Mouse (Mus musculus) liver, adult (tissue): ENCODE results near the gene Krt2.

ENCODE experiments used
- GATA4 ChIP-seq: IDR thresholded peaks from 2 replicates; pipeline ENCODE4 v1.6.1; 2014; ENCODE audit warnings: mild to moderate bottlenecking, low read length; ENCODE audit not compliant: insufficient replicate concordance

The Krt2 gene

DNA sequence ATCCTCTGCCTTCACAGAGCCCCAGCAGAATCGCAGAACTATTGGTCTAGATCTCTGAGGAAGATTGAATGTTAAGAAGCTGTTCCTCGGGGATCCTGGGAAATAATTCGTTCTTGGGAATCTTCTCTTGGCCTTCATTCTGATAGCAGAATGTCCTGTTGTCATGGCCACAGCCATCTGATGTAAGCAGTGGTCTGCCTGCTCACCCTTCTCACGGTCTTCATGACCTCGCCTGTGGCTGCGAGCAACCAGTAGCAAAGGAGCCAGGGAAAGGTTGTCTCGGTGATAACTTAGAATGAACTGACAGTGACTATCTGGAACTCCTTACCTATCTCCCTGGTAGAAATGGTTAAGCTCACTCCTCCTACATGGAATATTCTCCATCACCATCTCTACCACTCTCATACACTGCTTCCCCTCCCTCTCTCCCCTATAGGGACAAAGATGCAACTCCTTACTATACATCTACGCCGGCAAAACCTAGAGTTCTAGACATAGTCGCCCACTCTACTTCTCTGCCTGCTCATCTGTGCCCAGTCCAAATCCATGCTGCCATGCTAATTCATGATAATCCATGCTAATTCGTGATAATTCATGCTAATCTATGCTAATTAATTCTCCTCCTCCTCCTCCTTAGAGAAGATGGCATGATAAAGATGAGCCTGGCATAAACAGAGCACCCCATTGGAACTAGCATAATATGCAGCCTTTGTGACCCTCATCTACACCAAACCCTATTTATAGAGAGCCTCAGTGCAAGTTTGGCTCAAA lies 14.7 kb downstream of the Krt2 start:
- no peak for TF ChIP-seq GATA4

GRCm38 (mm10) chr15:101802296-101802835 lies 15.6 kb downstream of the Krt2 start, which contains the start of gene Krt73:
Gene Krt73, minus strand, starts transcription at chr15:101802346.
- TF ChIP-seq GATA4, result no peak

DNA sequence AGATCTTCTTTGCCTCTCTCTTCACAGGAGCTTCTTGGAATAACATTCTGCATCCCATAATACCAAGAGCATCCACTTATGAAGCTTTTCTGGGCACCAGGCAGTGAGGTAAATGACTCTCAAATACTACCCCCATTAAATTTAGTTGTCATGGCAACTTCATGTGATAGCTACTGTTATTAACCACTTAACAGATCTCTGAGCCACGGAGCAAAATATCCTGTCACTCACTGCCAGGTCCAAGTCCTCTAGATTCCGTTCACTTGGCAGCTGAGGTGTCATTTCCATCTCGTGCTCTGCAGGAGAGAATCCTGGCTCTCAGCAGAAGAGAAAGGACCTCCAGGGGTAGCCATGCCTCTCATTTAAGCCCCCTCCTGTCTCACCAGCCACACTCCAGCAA lies 27.1 kb downstream of the Krt2 start:
- TF ChIP-seq GATA4, result no peak

DNA sequence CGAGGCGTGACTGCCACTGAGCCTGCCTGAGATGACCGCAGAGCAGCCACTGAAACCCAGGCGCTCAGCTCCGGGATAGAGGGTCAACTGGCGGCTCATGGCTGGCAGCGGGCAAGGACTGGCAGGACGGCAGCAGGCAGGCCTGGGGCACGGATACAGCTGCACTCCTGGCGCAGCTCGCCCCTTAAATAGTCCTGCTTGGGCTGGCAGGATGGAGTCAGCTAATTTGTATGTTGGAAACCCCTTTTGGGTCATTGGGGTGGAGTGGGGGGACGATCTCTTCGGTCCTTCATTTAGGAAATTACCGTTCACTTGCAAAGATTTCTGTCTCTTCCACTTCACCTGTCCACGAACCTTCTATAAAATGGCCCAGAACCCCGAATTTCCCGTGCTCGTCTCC lies 31.6 kb downstream of the Krt2 start, which contains the start of gene Krt72:
Gene Krt72, minus strand, starts transcription at position 101 of the 400 bp plus-strand sequence.
- TF ChIP-seq GATA4, result no peak

- TF ChIP-seq GATA4, result no peak
Observed at GRCm38 (mm10) chr15:101773420-101773819, 44.5 kb downstream of the Krt2 start.

DNA sequence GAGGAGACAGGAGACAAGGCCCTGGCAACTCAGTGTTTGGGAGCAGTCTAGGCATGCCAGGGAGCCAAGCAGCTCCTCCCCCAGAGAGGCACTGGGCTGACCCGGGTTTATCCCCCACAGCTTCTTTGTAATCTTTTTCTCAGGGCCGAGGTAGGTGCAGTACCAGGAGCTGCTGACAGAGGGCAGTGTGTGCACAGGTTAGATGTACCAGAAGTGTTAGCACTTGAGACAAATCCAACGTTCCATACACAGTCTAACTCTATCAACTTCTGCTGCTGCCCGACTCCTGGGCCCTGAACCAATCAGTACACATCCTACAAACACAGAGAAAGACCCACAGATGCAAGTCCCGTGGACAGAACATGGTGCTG lies 45.3 kb downstream of the Krt2 start:
- TF ChIP-seq GATA4, result no peak

DNA sequence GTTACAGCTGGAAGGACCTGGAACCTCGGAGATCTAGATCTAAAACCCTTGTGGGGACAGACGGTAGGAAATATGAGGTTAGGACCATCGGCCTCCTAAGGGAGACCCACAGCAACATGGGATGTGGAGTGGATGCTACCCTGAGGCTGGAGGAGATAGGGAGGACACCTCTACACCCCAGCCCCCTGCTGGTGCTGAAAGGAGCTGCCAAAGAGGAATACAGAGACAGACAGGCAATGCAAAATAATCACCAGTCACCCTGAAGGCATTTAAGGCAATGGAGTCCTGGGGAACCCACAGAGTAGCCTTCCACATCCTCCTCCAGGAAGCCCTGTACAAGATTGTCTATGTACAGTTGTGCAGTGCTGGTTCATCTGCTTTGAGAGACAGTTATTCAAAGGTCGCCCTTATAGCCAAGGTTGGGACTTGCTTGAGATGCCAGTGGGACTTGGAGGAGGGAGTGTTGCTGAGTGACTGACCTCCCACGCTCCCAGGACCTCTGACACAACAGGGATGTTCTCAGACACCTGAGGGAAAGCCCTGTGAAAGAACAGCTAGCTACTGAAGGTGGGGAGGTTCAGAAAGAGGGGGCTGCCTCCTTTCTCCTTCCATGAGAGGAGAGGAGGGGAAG lies 45.8 kb downstream of the Krt2 start:
- no peak for TF ChIP-seq GATA4

DNA sequence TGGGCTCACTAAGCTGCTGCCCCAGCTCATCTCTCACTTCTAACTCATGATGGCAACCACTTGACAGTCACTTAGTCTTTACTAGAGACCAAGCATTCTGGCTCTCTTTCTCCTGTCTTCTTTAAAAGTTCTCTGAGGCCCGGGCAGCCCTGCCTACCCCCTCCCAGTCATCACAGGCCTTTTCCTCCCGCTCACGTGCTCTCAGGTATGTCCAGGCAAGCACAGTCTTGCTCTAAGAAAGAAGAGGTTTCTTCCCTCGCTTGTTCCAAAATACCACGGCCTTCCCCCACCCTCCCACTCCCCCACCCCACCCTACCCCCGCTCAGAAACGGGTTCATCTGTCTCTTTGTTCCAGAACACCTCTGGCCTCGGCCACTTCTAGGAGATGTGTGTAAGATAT lies 47.7 kb downstream of the Krt2 start:
- TF ChIP-seq GATA4, result no peak
